8 mouse cellular contexts compared by ENCODE assay signal in genomic region chr11:87755360-87756017, GRCm38 (mm10). TPM values are rescaled to one million over a fixed set of nuclear protein-coding genes. Genes with fewer than 3 reads are reported as not detected.
DNase-seq lines count a peak whose midpoint lies in the region; ATAC-seq and TF ChIP-seq lines count a peak whose summit lies in the region.

No protein-coding gene starts in this region.

- DNase-seq in layer of hippocampus, adult 11-12 months (ENCODE audit: low spot score): peak; percentile 74
- no peak for DNase-seq in layer of hippocampus, postnatal 14 days (ENCODE audit: low spot score in 2 of 2)
- peak; percentile 95 for DNase-seq in MEL-GATA-1-ER (ENCODE audit: extremely low read depth, low read depth)
- DNase-seq in heart, embryonic 10.5 days (ENCODE audit: low spot score): peak; percentile 95
- DNase-seq in lung, adult 2 months: no peak
- peak; percentile 99 to 100 for DNase-seq in spleen, postnatal 36 days (ENCODE audit: low spot score in 2 of 2)
- DNase-seq in forebrain, embryonic 11.5 days (ENCODE audit: low spot score): no peak
- DNase-seq in ovary, adult 18-20 months (ENCODE audit: low spot score): no peak

- 59% methylated on average over 17 of the region's 17 CpGs for WGBS in heart, embryonic 10.5 days
- 65% methylated on average over 17 of the region's 17 CpGs for WGBS in lung, adult 2 months
- WGBS in forebrain, embryonic 11.5 days: 89% methylated on average over 15 of the region's 17 CpGs

- H3K36me3 ChIP-seq in heart, embryonic 10.5 days: no peaks in the 10 kb centered on the region
- no peaks in the 10 kb centered on the region for H3K36me3 ChIP-seq in forebrain, embryonic 11.5 days (ENCODE audit: control insufficient read depth, insufficient read depth, low read length)

- H3K9ac ChIP-seq in forebrain, embryonic 11.5 days (ENCODE audit: low read length): no peak overlapping the region

- H3K4me3 ChIP-seq in heart, embryonic 10.5 days: peak overlapping the region; percentile 46
- peak overlapping the region; percentile 54 for H3K4me3 ChIP-seq in lung, adult 2 months (replicated peaks; ENCODE audit: extremely low read depth, low read depth, low read length)
- H3K4me3 ChIP-seq in forebrain, embryonic 11.5 days (ENCODE audit: low read depth, low read length): no peak overlapping the region

- H3K9me3 ChIP-seq in heart, embryonic 10.5 days: no peaks in the 10 kb centered on the region
- no peaks in the 10 kb centered on the region for H3K9me3 ChIP-seq in forebrain, embryonic 11.5 days (ENCODE audit: control insufficient read depth, low read length)

- TF ChIP-seq CTCF in lung, adult 2 months (IDR thresholded peaks at IDR 0.05; ENCODE audit: insufficient read depth, low read length): no peak

- H3K4me1 ChIP-seq in heart, embryonic 10.5 days: peaks cover 21% of the 10 kb centered on the region
- H3K4me1 ChIP-seq in lung, adult 2 months (ENCODE audit: control insufficient read depth, insufficient read depth, low read length): no peaks in the 10 kb centered on the region
- peaks cover 7% of the 10 kb centered on the region for H3K4me1 ChIP-seq in forebrain, embryonic 11.5 days (replicated peaks; ENCODE audit: control insufficient read depth, insufficient read depth, low read length)

- ATAC-seq in forebrain, embryonic 11.5 days (replicated peaks; ENCODE audit: low FRiP score): no peak

- no peak overlapping the region for H3K4me2 ChIP-seq in forebrain, embryonic 11.5 days (ENCODE audit: low read depth, low read length, severe bottlenecking)

- H3K27me3 ChIP-seq in heart, embryonic 10.5 days (ENCODE audit: insufficient read depth, poor library complexity, severe bottlenecking): peaks cover 12% of the 10 kb centered on the region
- H3K27me3 ChIP-seq in forebrain, embryonic 11.5 days (ENCODE audit: control insufficient read depth, insufficient read depth, low read length): peaks cover 4% of the 10 kb centered on the region

- TF ChIP-seq POLR2A in lung, adult 2 months (IDR thresholded peaks at IDR 0.05; ENCODE audit: borderline replicate concordance, extremely low read depth, low read depth, low read length): peak; percentile 66; the same call in 1 of the 2 replicates

- peak overlapping the region; percentile 77 for H3K27ac ChIP-seq in heart, embryonic 10.5 days
- H3K27ac ChIP-seq in forebrain, embryonic 11.5 days (ENCODE audit: low read depth, low read length): no peak overlapping the region

RNA-seq across cellular contexts. Expression of gene Tspoap1, which starts 4.9 kb away (rescaled TPM):
- total RNA-seq in layer of hippocampus, postnatal 14 days (2021): 100 to 1,000 TPM; 144 to 163 TPM
- polyA plus RNA-seq in heart, embryonic 10.5 days (2016; fragmentation: Nextera tagmentation; extraction: Ambion mirVana): 0.95 and 1.5 TPM in 2 replicates
- 5.8 TPM in 2 replicates for polyA plus RNA-seq in lung, adult 2 months (2012; rRNA removed)
- polyA plus RNA-seq in forebrain, embryonic 11.5 days (2014; fragmentation: Nextera tagmentation; extraction: Ambion mirVana): 18.8 and 19.9 TPM in 2 replicates

RNA-seq across cellular contexts. Expression of gene Supt4a, which starts 18.1 kb away (rescaled TPM):
- 10 to 100 TPM; 60.6 to 63.4 TPM for total RNA-seq in layer of hippocampus, postnatal 14 days (2021)
- polyA plus RNA-seq in heart, embryonic 10.5 days (2016; fragmentation: Nextera tagmentation; extraction: Ambion mirVana): 122 and 151 TPM in 2 replicates
- 44.7 and 73.4 TPM in 2 replicates for polyA plus RNA-seq in lung, adult 2 months (2012; rRNA removed)
- polyA plus RNA-seq in forebrain, embryonic 11.5 days (2014; fragmentation: Nextera tagmentation; extraction: Ambion mirVana): 132 and 133 TPM in 2 replicates

RNA-seq across cellular contexts. Expression of gene Mpo, which starts 37.9 kb away (rescaled TPM):
- total RNA-seq in layer of hippocampus, postnatal 14 days (2021): under 1 TPM; 0.14 to 0.52 TPM
- polyA plus RNA-seq in heart, embryonic 10.5 days (2016; fragmentation: Nextera tagmentation; extraction: Ambion mirVana): 5.8 and 11.8 TPM in 2 replicates
- 0.11 and 0.60 TPM in 2 replicates for polyA plus RNA-seq in lung, adult 2 months (2012; rRNA removed)
- 3.6 and 3.9 TPM in 2 replicates for polyA plus RNA-seq in forebrain, embryonic 11.5 days (2014; fragmentation: Nextera tagmentation; extraction: Ambion mirVana)

Comparison
In these comparisons a context has a peak if more than half of its experiments do, and no peak if none do; other contexts are left out.
1. DNase-seq: peak in layer of hippocampus, adult 11-12 months (single experiment), MEL-GATA-1-ER (single experiment), heart, embryonic 10.5 days (single experiment) and spleen, postnatal 36 days (2 of 2); none in layer of hippocampus, postnatal 14 days (0 of 2), lung, adult 2 months (single experiment), forebrain, embryonic 11.5 days (single experiment) and ovary, adult 18-20 months (single experiment).